Mouse (Mus musculus) 3134 (cell line): ENCODE results near the gene Lrrfip2.

ENCODE experiments used
- DNase-seq: peaks from one replicate; pipeline ENCODE4 v3.0.0-alpha.2; 2011; ENCODE audit warnings: low spot score; ENCODE audit not compliant: insufficient read length; ENCODE audit errors: extremely low read depth

The Lrrfip2 gene

DNA sequence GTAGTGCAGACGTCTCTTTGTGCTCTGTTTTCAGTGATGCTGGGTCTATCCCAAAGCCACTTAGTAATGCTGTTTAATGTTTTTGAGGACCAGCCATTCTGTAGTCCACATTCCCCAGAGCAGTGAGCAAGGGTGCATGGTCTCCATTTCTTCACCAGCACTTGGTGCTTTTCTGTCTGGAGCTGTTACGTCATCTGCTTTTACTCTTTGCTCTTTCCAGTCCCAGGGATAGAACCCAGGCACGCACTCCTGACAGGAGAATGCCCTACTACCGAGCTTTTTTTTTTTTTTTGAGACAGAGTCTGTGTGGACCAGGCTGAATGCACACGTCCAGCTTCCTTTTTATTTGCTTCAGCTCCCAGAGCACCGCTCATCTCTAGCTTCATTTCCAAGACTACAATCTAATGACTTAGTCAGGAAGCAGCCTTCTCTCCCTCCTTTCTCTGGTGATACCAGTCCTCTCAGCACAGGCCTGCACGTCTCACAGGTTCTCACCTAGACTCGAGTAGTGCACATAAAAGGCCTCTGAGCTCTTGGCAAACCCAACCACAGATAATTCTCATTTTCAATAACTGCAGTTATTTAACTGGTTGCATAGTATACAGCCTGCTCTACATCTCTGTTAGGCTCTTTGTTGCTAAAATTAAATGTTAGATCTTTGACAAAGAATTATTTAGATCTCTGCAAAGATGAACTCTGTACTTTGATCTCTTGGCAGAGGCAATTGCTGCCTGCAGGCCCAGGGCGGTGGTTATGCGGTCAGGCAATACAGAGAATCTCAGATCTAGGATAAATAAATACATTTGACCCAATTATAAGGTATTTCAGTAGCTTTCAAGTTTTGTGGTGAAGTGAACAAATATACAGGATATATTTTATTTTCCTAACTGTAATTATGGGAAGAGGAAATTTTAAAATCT lies 94.0 kb downstream of the Lrrfip2 start:
- no peak for DNase-seq

DNA sequence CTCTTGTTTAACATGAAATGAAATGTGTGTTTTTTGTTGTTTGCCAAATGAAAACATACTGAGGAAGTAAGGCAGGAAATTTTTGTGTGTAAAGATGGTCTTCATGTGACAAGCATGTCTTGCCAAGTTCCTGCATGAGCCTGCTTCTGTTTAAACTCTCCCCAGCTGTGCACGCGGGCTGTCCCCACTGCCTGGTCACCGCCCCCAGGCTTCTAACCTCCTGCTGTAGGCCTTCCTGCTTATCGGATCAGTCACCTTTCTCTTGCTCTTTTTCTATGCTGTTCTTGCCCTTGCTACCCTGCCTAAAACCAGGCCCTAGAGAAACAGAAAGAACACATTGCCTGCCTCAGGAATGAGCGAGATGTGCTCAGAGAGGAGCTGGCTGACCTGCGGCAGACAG lies 96.1 kb downstream of the Lrrfip2 start:
- DNase-seq, result no peak

DNA sequence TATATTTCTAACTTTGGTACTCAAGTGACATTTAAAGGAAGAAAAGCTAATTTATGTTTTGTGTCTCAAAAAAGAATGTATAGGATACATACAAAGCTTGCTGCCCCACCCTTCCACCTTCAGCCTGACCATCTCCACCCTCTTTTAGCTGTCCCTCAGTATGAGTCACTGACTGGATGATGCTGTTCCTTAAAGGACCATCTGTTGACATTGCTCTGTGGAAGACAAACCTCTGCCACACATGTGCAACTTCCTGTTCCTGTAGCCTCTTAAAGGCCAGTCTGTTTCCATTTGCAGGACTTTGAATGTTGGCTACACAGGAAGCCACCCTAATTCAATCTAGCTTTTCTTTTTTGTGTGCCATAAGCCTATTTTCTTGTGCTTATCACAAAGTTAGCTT lies 99.0 kb downstream of the Lrrfip2 start:
- no peak for DNase-seq

DNA sequence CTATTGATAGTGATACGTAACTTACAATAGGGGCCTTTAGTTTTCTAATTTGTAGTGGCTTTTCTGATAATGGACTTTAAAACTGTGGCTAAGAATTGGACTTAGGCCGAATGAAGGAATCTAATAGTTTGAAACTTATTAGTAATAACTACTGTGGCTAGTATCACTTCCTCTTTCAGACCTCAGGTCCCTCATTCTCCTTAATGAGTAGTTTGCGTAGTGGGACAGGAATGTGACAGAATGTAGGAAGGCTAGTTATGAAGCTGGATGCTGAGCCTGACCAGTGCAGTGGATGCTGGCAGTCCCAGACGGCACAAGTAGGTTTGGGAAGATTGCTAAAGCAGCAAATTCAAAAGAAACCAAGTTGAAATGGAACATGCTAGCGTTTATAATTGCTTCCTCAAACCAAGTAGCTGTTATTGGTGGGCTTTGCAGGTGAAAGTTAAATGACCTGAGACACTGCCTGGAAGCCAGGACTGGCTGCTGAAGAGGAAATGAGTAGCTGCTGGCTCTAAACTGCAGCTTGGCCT lies 103.2 kb downstream of the Lrrfip2 start:
- no peak for DNase-seq

DNA sequence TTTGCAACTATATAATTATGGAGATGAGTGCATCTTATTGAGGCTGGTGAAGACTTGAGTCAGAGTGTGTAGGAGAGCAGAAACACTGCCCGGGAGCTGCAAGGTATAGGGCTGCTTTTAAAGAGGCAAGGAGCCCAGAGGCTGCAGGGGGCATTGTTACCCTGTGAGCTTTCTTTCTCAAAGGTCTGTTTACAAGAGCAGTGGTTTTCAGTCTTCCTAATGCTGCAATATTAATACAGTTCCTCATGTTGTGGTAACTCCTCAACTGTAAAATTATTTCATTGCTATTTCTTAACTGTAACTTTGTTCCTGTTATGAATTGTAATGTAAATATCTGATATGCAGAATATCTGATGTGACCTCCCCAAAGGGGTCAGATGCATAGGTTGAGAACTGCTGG lies 104.2 kb downstream of the Lrrfip2 start:
- DNase-seq, result no peak

DNA sequence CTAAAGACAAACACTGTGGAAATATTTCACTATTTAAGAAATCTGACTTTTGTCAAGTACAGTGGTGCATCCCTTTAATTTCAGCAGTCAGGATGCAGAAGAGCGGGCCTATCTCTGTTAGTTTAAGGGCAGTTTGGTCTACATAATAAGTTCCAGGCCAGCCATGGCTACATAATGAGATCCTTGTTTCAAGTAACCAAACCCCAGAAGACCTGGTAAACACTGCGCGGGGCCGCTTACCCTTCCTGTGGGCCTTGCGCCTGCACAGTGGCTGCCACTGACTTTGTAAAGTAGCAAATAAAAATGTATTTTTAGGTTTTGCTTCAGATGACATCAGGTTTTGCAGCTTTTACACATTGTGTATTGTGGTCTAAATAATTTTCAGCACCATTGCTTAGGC lies 106.0 kb downstream of the Lrrfip2 start:
- DNase-seq, result no peak

DNA sequence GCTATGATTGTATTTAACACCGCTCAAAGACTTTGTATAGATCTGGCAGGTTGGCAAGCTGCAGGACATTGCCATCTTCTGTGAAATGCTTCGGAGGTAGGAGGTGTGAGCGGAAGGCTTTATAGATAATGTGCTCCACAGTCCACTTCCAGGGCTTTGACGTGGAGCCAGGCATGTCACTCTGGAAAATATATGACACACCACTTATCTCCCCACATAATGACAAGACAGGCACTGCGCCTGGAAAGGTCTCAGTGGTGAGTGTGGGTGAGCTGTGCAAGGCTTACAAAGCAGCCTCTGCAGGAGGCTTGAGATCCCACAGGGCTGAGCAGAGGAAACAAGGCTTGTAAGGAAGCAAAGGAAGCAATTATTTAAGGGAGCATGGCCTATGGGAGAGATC lies 111.1 kb downstream of the Lrrfip2 start:
- DNase-seq, result no peak

DNA sequence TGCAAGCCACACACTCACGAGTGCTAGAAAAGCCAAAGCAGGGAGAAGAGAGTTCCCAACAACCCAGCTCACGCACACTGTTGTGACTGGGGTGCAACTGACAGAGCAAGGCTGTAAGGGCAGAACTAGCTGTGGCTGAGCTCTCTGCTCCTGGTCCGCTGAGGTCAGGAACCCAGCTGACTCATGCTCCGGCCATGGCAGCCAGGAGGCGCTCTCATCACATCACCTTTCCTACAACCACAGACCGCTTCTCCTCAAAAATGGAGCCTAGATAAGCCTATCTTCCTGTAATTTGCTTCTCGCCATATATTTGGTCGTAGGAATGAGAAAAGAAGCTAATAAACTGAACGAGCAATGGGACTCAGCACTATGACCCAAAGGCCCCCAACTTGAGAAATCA lies 117.3 kb downstream of the Lrrfip2 start:
- DNase-seq, result no peak

DNA sequence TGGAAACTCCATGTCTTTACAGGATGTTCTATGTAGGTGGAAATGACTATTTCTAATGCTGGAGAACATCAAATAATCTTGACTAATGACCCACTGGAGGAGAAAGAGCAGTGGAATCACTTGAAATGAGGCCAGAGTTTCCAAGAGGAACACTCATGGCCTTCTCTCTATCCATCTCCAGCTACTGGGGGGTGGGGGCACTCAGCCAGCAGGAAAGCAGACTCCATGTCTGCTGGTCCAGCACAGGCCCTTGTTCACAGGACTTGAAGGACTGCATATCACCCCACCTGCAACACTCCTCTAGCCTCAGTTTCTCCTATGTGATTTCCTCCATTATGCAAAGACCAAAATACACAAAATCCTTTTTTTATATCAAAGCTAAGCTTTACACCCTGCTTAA lies 120.3 kb downstream of the Lrrfip2 start:
- DNase-seq, result no peak

DNA sequence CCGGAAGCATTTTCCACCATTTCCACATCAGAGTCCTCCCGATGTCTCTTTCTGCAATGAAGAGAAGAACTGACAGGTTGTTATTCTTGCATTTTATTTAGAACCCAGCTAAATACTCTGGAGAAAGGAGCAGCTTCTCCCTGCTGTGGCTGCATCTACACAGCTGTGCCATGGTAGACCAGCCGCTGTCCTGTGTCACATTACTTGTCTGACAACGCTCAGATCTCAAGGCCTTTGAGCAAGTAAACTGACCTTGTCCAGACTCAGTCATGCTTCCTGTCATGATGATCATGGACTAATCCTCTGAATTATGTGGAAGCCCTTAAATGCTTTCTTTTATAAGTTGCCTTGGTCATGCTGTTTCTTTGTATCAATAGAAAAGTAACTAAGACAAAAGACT lies 122.4 kb downstream of the Lrrfip2 start:
- DNase-seq, result no peak

DNA sequence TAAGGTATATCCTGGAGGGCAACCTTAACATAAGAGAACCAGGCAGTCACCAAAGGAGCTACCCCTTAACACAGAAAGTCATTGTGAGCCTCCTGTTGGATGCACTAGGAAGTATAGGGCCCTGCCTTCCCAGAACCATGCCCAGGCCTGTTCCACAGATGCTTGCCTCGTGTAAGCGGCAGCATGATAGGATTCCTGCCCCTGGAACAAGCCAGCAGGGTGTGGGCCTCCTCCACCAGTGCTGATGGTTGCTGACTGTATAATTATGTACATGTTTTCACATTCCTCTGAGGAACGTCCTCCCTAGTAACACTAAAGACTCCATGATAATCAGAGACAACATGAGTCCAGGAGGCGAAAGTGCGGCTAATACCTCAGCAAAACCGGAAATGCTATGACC lies 126.0 kb downstream of the Lrrfip2 start:
- no peak for DNase-seq

DNA sequence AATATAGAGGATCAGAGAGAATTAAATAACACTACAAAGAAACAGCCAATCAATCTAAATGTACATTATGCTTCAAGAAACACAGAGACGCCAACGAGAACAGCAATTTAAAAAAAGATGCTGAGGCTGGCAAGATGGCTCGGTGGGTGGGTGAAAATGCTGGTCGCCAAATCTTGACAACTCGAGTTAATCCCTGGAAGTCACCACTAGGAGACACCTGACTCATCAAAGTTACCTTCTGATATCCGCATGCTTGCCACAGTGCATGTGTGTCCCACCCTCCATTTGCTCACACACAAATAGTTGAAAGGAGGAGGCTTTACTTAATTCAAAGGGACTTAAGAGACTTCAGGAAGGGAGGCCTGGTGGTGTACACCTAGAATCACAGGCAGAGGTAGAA lies 128.2 kb downstream of the Lrrfip2 start:
- DNase-seq, result no peak

DNA sequence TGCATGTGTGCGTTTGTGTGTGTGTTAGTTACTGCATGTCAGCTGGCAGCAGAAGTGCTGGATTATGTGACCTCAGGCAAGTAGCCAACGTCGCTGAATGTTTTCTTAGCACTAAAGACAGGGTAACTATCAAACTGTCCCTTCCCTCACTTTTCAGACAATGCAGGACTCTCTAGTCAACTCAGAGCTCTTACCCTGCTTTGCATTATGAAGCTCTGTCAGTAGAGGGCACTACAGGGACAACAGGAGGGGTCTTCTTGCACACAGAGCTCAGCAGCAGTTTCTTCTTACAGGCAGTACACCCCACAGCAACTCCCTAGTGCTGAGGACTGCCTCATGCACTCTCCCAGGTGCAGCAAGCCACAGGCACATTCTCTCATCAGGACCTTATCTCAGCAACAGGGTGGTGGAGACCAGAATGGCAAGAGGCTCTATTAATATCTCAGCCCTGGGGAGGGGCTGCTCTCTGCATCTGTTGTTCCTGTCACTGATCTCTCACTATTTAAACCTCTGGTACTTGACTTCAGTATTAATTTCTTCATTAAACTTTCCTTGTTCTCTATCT lies 130.4 kb downstream of the Lrrfip2 start:
- no peak for DNase-seq

DNA sequence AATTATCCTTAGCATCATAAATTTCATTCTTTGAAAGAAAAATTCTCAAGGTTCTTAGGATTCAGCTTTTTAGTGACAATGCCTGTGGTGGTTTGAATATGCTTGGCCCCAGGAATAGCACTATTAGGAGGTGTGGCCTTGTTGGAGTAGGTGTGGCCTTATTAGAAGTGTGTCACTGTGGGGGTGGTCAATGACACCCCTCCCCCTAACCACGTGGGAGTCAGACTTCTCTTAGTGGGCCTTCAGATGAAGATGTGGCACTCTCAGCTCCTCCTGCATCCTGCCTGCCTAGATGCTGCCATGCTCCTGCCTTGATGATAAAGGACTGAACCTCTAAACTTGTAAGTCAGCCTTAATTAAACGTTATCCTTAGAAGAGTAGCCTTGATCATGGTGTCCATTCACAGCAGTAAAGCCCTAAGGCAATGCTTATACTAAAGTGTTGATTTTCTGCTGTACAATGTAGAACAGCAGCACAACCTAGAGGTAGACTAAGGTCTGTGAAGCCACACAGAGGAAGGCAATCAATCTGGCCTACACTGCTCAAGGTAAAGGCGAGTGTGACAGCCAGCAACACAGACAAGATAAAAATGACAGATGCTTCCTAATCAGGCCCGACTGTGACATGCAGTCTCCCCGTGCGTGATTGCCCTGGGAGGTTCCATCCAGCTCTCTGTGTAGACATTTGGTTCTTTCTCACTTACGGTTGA lies 134.9 kb downstream of the Lrrfip2 start:
- DNase-seq, result no peak

DNA sequence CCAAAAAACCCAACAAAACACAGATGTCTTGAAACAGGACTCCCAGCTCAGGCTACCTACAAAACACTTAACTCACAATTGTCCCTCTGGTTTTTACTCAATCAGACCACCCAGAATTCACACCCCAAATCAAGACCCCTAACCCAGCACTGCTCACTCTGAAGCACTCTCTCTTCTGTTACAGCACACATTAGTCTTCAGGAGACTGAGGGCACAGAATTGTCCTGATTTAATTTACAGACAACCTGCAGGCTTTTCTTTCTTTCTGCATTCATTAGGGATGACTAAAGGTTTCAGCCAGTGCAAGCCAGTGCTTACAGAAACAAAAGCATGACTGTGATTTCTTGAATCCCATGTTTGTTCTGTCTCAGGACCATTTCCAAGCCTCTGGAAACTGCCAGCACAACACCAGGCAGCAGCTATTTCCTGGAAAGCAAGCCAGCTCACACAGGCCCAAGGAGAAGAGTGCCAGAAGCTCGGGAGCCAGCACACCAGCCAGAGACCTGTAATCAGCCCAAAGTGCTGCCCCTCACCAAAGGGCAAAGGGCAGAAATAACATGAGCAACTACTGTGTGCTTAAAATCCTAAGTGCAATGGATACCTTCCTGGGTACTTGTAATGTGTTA lies 143.1 kb downstream of the Lrrfip2 start:
- DNase-seq, result no peak

DNA sequence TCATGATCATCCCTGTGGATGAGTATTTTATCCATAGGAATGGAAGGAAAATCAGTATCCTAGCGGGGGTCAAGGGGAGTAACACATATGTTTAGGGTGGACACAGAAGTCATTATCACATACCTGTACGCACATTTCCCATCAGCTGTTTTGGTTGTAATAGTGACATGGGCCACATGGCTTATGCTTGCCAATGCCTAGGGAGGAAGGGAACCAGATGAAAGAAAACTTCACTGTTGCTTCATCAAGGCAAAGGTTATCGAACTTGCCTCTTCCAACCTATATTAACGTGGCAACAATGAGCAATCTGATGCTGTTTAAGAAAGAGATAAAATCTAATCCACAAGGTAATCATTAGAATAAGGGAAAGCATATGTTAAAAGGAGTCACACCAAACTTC lies 144.0 kb downstream of the Lrrfip2 start:
- DNase-seq, result no peak

DNA sequence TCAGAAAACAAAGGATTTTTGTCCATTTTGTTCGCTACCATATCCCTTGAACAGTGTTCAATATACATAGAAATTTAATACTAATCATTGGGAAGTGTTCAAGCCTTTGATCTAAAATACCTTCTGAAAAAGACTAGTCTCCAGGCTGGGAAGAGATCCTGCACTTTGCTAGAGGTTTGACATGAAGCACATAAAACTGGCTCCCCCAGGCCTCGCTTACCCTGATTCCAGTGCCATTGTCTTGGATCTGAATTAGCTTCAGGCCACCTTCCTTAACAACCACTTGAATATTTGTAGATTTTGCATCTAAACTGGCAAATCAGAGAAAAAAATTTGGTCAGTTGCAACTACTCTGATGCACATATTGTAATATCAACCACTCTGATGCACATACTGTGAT lies 150.6 kb downstream of the Lrrfip2 start:
- DNase-seq, result no peak

DNA sequence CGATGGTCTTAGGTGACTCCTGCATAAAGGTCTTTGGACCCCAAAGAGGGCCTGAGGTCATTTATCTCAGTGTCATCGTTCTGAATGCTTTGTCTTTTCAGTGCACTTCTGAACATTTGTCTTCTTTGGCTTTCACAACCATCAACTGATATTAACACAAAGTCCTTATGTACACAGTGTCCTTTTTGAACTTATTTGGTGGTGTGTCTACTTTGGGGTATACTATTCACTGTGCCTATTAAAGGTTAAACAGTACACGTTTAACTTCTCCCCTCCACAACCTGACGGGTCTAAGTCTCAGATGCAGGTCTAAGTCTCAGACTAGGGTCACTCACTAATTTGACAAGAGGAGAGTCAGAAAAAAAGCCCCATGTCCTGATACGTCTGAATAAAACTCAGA lies 153.2 kb downstream of the Lrrfip2 start:
- no peak for DNase-seq

DNA sequence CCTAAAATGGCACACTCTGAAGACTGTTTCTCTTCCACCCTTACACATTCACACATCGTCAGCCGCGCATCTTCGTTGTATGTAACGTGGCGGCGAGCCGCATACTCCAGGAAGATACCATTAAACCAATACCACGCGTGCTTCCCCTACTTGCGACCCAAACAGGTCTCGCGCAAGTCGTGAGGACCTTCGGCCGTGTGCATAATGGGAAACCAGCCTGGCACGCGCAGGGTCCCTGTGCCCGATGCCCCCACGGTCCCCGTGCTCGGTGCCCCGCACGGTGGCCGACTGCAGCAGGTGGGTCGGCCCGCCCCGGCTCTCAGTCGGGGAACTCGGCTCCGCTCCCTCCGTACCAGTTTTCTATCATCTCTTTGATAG lies 153.7 kb downstream of the Lrrfip2 start:
- no peak for DNase-seq

DNA sequence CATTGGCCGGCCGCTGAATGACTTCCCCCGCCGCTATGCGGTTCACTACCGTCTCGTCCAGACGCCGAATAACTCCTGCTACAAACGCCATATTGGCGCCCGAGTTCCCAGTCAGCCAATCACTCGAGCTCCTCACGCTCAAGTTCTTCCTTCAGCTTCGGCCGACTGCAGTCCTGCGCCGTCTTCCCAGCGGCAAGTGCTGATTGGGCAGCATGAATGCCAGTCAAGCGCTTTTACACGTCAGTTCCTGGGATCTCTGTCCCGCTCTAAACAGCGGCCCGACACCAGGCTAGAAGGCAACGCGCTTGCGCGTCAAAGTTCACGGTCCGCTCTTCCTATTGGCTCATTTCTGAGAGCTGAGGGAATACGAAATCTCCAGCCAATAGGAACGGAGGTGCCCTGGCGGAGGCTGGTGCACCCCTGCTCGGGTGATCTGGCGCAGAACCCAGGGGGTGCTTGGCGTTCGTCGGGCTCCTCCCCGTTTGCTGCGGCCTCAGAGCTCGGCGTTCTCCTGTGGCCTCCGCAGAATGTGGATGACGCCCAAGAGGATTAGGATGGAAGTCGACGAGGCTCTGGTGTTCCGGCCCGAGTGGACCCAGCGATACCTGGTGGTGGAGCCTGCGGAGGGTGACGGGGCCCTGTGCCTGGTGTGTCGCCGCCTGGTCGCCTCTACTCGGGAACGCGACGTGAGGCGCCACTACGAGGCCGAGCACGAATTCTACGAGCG lies 154.2 kb downstream of the Lrrfip2 start, which contains the start of the genes Mlh1 and Epm2aip1:
Mlh1 (minus strand) TSS at position 358 of the 727 bp plus-strand sequence.
Epm2aip1 (plus strand) TSS at position 496 of the 727 bp plus-strand sequence.
- peak; percentile 97 for DNase-seq
